Mouse (Mus musculus) heart, embryonic 16.5 days (tissue): Measurements from ENCODE around the gene Rbck1. TPM values are rescaled to one million over a fixed set of nuclear protein-coding genes. Genes with fewer than 3 reads are reported as not detected.
"Not testable (repeated sequence)": the region's sequence is repeated elsewhere in the genome, so short reads cannot be mapped to it uniquely, and the experiment has no call there.

ENCODE experiments used
- ATAC-seq: fragments of 200-750 bp; cut with Nextera tagmentation; replicated peaks from 2 replicates; pipeline ENCODE4 v1.8.0; 2017; ENCODE audit warnings: moderate number of reproducible peaks; ENCODE audit not compliant: insufficient read depth, low FRiP score; ENCODE audit errors: extremely low read depth
- H3K27ac ChIP-seq: fragments of 300-500 bp; sonication (generic); 2 replicates; pipeline ENCODE4 v1.5.1; 2014; ENCODE audit warnings: mild to moderate bottlenecking, low read length, control low read depth, moderate library complexity
- H3K27me3 ChIP-seq: fragments of 300-500 bp; sonication (generic); 2 replicates; pipeline ENCODE4 v1.6.1; 2014; ENCODE audit warnings: low read length, mixed read lengths; ENCODE audit not compliant: control insufficient read depth, insufficient read depth
- H3K36me3 ChIP-seq: fragments of 300-500 bp; sonication (generic); 2 replicates; pipeline ENCODE4 v1.6.1; 2014; ENCODE audit not compliant: control insufficient read depth, insufficient read depth
- H3K4me1 ChIP-seq: fragments of 300-500 bp; sonication (generic); 2 replicates; pipeline ENCODE4 v1.6.1; 2014; ENCODE audit warnings: low read length, mixed read lengths; ENCODE audit not compliant: control insufficient read depth, insufficient read depth
- H3K4me2 ChIP-seq: fragments of 300-500 bp; sonication (generic); 2 replicates; pipeline ENCODE4 v1.6.1; 2014; ENCODE audit warnings: low read depth, mild to moderate bottlenecking, control low read depth, low read length
- H3K4me3 ChIP-seq: fragments of 300-500 bp; sonication (generic); 2 replicates; pipeline ENCODE4 v1.5.1; 2014; ENCODE audit warnings: mild to moderate bottlenecking, control low read depth, low read length
- H3K9ac ChIP-seq: fragments of 300-500 bp; sonication (generic); 2 replicates; pipeline ENCODE4 v1.6.1; 2014; ENCODE audit warnings: low read length, control low read depth
- H3K9me3 ChIP-seq: fragments of 300-500 bp; sonication (generic); replicated peaks from 2 replicates; pipeline ENCODE4 v1.6.1; 2016; ENCODE audit warnings: low read length; ENCODE audit not compliant: control insufficient read depth
- WGBS: fragments of 180-500 bp; shearing (Covaris S2); extraction: QIAGEN DNeasy Blood & Tissue Kit; methylation state at CpG from one replicate; pipeline ENCODE4 v1.1.7; 2014; 5-methylcytosine and 5-hydroxymethylcytosine counted together
- polyA plus RNA-seq: library from polyadenylated mRNA; unstranded; fragments of >200 nt; fragmentation: Nextera tagmentation; extraction: Ambion mirVana; gene quantifications from 2 replicates; pipeline ENCODE4 v1.2.1, GENCODE M21; 2015

The Rbck1 gene
- polyA plus RNA-seq, 1 experiment from 2014 or later = 82.4 TPM

GRCm38 (mm10) chr2:152302862-152303261 is 29.6 kb downstream of the Rbck1 start:
- H3K9ac ChIP-seq = no peak overlapping the region
- H3K36me3 ChIP-seq = peaks cover 44% of the 10 kb centered on the region
- H3K4me1 ChIP-seq = peaks cover 1% of the 10 kb centered on the region; the same call in 1 of the 2 replicates
- H3K4me2 ChIP-seq = no peak overlapping the region
- no peaks in the 10 kb centered on the region for H3K9me3 ChIP-seq
- no peak overlapping the region for H3K27ac ChIP-seq
- ATAC-seq = no peak
- no peaks in the 10 kb centered on the region for H3K27me3 ChIP-seq
- 87% methylated on average over 2 of the region's 2 CpGs for WGBS
- no peak overlapping the region for H3K4me3 ChIP-seq

DNA sequence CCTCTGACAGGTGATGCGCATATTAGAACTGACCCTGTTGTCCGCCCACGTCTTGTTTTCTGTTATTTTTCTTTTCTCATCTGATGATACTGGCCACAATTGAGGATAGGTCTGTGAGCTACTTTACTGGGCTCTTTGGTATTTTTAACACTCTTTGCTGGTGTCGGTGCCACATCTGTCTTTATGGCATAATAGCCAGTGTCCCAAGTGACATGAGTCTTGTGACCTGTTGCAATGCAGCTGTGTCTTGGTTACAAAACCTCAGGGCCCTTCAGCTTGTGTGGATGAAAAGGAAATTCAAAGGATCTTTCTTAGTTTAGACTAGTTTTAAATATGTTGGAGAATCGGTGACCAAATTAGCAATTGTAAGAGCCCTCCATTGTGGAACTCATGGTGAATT is 37.9 kb downstream of the Rbck1 start:
- no peaks in the 10 kb centered on the region for H3K9me3 ChIP-seq
- peaks cover 23% of the 10 kb centered on the region for H3K4me1 ChIP-seq
- H3K27ac ChIP-seq = peak overlapping the region; percentile 94; the same call in 1 of the 2 replicates
- H3K4me2 ChIP-seq = peak overlapping the region; percentile 93
- ATAC-seq = no peak
- no peaks in the 10 kb centered on the region for H3K36me3 ChIP-seq
- H3K4me3 ChIP-seq = peak overlapping the region; percentile 97
- 31% methylated on average over 5 of the region's 5 CpGs for WGBS
- peak overlapping the region; percentile 97 for H3K9ac ChIP-seq
- H3K27me3 ChIP-seq = no peaks in the 10 kb centered on the region

DNA sequence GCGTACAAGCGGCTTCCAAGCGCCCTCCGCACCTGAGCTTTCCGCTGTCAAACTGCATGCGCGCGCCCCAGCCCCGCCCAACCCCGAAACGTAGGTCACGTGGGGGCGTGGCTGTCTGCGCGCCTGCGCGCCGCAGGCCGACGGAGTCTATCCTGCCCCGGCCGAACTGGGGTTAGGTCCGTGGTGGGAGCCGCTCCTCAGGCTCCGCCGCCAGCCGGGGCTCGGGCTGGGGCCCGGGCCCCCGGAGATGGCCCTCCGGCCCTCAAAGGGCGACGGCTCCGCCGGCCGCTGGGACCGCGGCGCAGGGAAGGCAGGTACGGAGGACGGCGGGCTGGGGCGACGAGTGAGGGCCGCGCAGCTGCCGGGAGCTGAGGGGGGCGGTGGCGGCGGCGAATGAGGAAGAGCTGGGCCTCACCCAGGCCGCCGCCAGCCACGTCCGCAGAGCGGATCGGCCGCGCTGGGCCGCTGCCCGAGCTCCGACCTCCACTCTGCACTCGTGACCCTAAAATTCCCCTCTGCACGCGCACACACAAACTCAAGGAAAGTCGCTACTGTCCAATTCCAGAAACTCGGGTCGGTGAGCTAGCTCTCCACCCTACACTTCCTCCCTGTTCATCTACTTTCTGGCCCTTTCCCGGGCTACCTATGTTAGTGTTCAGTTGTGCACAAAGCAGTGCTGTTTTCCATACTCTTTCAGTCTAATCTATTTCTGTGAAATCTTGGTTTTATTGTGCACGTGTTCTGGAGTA is 38.6 kb downstream of the Rbck1 start, which contains the start of gene Tbc1d20:
Gene Tbc1d20, plus strand, starts transcription at position 102 of the 749 bp plus-strand sequence.
- Histone ChIP-seq H3K4me3 (peak within 1 kb of the TSS; percentile 97), H3K9me3 (no peaks in the 10 kb centered on the region), H3K4me2 (peak within 1 kb of the TSS; percentile 93), H3K9ac (peak within 1 kb of the TSS; percentile 97), H3K27ac (peak within 1 kb of the TSS; percentile 94), H3K4me1 (peaks cover 23% of the 10 kb centered on the region), H3K36me3 (no peaks in the 10 kb centered on the region), H3K27me3 (no peaks in the 10 kb centered on the region)
- peak; percentile 99 for ATAC-seq
- WGBS = under 1% methylated on average over 63 of the region's 70 CpGs

DNA sequence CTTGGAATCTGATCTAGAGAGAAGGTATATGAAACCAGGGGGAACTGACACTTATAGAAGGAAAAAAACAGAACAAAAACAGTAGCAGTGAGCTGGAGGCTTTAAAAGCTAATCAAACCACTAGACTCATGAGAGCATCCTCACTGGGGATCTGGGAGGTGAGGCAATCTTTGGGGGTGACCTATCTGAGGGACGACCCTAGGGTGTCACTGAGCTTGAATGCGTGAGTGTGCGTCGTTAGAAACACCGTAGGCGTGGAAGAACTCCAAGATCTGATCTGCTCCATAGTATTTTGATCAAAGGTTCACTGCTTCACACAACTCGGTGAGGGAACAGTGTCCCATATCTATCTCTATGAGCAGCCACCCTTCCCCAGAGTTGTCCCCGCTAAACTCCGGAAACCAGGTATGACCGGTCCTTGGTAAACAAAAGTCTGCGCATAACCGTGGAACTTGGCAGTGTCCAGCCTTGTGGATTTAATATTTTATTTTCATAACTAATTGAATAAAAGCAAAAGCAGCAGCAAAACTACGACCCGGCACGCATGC is 39.2 kb downstream of the Rbck1 start:
- Histone ChIP-seq H3K9ac (peak overlapping the region; percentile 97), H3K27me3 (no peaks in the 10 kb centered on the region), H3K4me3 (peak overlapping the region; percentile 97), H3K4me2 (peak overlapping the region; percentile 93), H3K4me1 (peaks cover 23% of the 10 kb centered on the region), H3K27ac (0 out of 2 replicates have a peak overlapping the region, but pooled peaks have one; percentile 4), H3K36me3 (no peaks in the 10 kb centered on the region), H3K9me3 (no peaks in the 10 kb centered on the region)
- ATAC-seq = peak; percentile 24
- under 1% methylated on average over 15 of the region's 15 CpGs for WGBS

DNA sequence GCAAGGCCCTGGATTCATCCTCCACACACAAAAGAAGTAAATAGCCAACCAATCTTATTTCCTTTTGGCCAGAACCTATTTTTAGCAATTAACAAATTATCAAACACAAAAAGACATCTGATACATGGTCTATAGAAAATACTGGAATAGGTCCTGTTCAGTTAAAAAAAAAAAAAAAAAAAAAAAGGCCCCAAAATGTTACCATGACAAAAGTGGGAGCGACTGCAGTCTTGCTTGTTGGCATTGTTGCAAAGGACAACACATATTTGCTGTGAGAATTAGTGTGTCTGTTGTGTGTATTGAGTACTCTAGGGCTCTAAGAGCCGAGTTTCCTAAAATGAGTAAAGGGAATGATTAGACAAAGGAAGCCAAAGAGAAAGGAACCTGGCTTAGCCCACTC is 40.0 kb downstream of the Rbck1 start:
- Histone ChIP-seq H3K9ac (no peak overlapping the region), H3K27ac (no peak overlapping the region), H3K36me3 (no peaks in the 10 kb centered on the region), H3K27me3 (no peaks in the 10 kb centered on the region), H3K4me1 (peaks cover 18% of the 10 kb centered on the region), H3K4me2 (no peak overlapping the region), H3K9me3 (no peaks in the 10 kb centered on the region), H3K4me3 (no peak overlapping the region)
- no peak for ATAC-seq
- 52% methylated on average over 2 of the region's 2 CpGs for WGBS

- not testable (repeated sequence) for H3K9ac ChIP-seq, ATAC-seq, H3K4me3 ChIP-seq, H3K4me2 ChIP-seq, H3K9me3 ChIP-seq, H3K27me3 ChIP-seq, H3K27ac ChIP-seq
- peaks cover 10% of the 10 kb centered on the region for H3K4me1 ChIP-seq
- 71% methylated on average over 1 of the region's 2 CpGs for WGBS
- peaks cover 17% of the 10 kb centered on the region for H3K36me3 ChIP-seq
These were observed 42.8 kb downstream of the Rbck1 start for GRCm38 (mm10) chr2:152289623-152290022.

- Histone ChIP-seq H3K27ac (no peak overlapping the region), H3K4me1 (peaks cover 4% of the 10 kb centered on the region), H3K4me2 (no peak overlapping the region), H3K4me3 (no peak overlapping the region), H3K9ac (no peak overlapping the region), H3K36me3 (peaks cover 27% of the 10 kb centered on the region), H3K9me3 (no peaks in the 10 kb centered on the region), H3K27me3 (no peaks in the 10 kb centered on the region)
- no peak for ATAC-seq
- 65% methylated on average over 8 of the region's 8 CpGs for WGBS
These were observed 44.4 kb downstream of the Rbck1 start for GRCm38 (mm10) chr2:152288046-152288445.

GRCm38 (mm10) chr2:152287560-152287959 is 44.9 kb downstream of the Rbck1 start:
- Histone ChIP-seq H3K4me3 (no peak overlapping the region), H3K4me1 (peaks cover 4% of the 10 kb centered on the region), H3K9ac (no peak overlapping the region), H3K4me2 (no peak overlapping the region), H3K27ac (no peak overlapping the region), H3K27me3 (no peaks in the 10 kb centered on the region), H3K36me3 (peaks cover 27% of the 10 kb centered on the region), H3K9me3 (no peaks in the 10 kb centered on the region)
- no peak for ATAC-seq
- WGBS = 85% methylated on average over 5 of the region's 5 CpGs

DNA sequence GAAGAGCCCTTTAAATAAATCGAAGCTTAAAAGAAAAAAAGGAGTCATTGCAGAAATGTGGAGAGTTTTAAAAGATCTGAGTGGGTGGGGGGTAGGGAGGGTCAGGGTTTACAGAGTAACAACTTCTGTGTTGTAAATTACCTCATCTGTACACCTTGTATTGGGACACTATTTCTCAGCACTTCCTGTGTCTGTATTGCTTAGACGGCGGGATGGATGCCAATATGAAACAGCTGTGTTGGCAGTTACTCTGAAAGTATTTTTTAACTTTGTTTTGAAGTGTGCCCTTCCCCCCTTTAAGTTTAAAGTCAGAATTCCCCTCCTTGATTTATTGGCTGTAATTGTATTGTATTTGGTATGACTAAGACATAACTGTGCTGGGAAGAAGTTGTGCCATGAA is 51.0 kb downstream of the Rbck1 start:
- H3K27me3 ChIP-seq = no peaks in the 10 kb centered on the region
- no peak overlapping the region for H3K4me3 ChIP-seq
- no peak overlapping the region for H3K9ac ChIP-seq
- H3K36me3 ChIP-seq = peaks cover 39% of the 10 kb centered on the region
- no peaks in the 10 kb centered on the region for H3K4me1 ChIP-seq
- no peak for ATAC-seq
- 75% methylated on average over 3 of the region's 3 CpGs for WGBS
- H3K27ac ChIP-seq = no peak overlapping the region
- H3K4me2 ChIP-seq = no peak overlapping the region
- no peaks in the 10 kb centered on the region for H3K9me3 ChIP-seq
